Mouse (Mus musculus) urinary bladder, postnatal 0 days (tissue): Measurements from ENCODE around the gene Gja5. TPM values are rescaled to one million over a fixed set of nuclear protein-coding genes. Genes with fewer than 3 reads are reported as not detected.

Experiments used
- polyA plus RNA-seq: library from polyadenylated mRNA; unstranded; fragments of >200 nt; fragmentation: Nextera tagmentation; extraction: Ambion mirVana; gene quantifications from 2 replicates; pipeline ENCODE4 v1.2.1, GENCODE M21; 2015

Gja5 gene
- polyA plus RNA-seq, result 4.5 and 4.6 TPM in 2 replicates

DNA sequence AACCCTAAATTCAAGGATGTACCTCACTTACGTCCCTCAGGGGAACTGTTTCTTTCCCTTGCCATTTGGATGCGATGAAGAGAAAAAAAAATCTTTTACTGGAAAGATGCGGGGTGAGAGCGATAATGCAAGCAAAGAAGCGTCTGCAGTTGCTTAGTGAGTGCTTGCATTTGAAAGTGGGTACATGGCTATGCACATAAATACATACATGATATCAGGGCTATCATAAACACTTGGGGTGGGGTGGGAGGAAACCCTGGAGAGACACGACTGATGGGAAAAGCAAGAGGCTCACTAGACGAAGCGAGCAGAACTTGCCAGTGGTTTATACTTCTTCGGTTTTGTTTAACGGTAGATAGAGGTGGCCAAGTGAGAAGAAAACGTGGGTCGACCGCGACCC lies at the start of gene Gja5:
Gene Gja5, plus strand, starts transcription at position 301 of the 400 bp plus-strand sequence.

DNA sequence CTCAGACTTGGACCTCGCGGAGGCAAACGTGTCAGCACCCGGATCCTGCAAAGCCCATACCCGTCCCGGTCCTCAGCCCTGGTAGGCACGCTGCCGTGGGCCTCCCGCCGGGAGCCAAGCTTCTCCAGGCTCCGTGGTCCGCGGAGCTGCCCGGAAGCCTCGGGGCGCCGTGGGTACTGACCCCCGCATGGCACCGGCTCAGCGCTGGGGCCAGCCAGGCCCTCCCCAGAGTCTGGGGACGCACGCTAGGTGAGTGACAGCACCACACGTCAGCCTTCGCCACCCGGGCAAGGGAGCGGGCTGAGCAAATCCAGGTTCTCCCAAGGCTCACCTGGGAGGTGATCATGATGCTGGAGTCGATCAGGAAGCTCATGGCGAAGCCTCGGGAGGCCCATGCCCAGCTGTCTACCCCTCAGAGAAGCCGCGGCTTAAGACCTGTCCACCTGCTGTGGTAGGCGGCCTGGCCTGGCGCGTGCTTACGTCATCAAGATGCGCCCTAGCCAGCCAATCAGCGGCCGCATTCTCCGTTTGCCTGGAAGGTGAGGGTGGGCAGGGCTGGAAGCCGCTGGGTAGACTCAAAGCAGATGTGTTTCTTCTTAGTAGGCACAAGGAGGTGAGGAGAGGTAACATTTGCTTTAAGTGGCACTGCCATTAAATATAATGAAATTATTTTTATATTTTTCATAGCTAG lies 503 bp downstream of the Gja5 start, which contains the start of gene Gpr89:
Gene Gpr89, minus strand, starts transcription at position 496 of the 691 bp plus-strand sequence.

DNA sequence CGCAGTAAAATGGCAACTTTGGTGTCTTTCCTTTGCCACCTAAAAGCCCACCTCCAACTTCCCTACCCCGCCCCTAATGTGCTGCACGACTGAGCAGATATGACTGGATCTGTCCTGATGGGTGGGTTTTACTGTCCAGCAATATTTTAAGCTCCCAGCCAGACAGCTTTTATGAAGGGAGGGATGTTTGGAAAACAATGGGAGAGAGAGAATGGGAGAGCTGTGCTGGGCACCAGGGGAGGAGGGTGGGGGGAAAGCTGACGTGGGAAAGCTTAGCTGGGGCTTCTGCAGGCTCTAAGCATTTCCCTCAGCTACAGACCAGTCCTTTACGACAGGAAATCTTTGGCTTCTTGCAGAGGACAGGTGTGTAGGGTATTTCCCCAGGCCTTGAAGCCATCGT lies 21.4 kb downstream of the Gja5 start, which contains the start of gene Gja8:
Gene Gja8, minus strand, starts transcription at position 101 of the 400 bp plus-strand sequence.

Other genes starting within 250 kb of the Gja5 start
- 2.2 and 3.0 TPM in 2 replicates for gene Ankrd35, start 234.6 kb upstream of the Gja5 start, polyA plus RNA-seq
- gene Pias3, start 208.3 kb upstream of the Gja5 start, polyA plus RNA-seq, result 36.1 and 36.9 TPM in 2 replicates
- 5.9 and 6.1 TPM in 2 replicates for gene Nudt17, start 196.1 kb upstream of the Gja5 start, polyA plus RNA-seq
- 18.5 and 18.7 TPM in 2 replicates for gene Polr3c, start 177.1 kb upstream of the Gja5 start, polyA plus RNA-seq
- 29.5 and 33.5 TPM in 2 replicates for gene Rnf115, start 177.0 kb upstream of the Gja5 start, polyA plus RNA-seq
- gene Pdzk1, start 75.4 kb upstream of the Gja5 start, polyA plus RNA-seq, result 0.36 and 0.53 TPM in 2 replicates
- gene Cd160, start 75.3 kb upstream of the Gja5 start, polyA plus RNA-seq, result not detected in 2 replicates
- gene Gpr89, start 653 bp downstream of the Gja5 start, polyA plus RNA-seq, result 20.7 and 25.2 TPM in 2 replicates
- not detected in 2 replicates for gene Gja8, start 21.3 kb downstream of the Gja5 start, polyA plus RNA-seq